Mouse (Mus musculus): ENCODE measurements around the gene Vwa5b2. TPM values are rescaled to one million over a fixed set of nuclear protein-coding genes. Genes with fewer than 3 reads are reported as not detected.

Gene Vwa5b2
- total and polyA plus RNA-seq, 2 experiments from 2014 or later: 36.4 to 65.7 TPM

DNA sequence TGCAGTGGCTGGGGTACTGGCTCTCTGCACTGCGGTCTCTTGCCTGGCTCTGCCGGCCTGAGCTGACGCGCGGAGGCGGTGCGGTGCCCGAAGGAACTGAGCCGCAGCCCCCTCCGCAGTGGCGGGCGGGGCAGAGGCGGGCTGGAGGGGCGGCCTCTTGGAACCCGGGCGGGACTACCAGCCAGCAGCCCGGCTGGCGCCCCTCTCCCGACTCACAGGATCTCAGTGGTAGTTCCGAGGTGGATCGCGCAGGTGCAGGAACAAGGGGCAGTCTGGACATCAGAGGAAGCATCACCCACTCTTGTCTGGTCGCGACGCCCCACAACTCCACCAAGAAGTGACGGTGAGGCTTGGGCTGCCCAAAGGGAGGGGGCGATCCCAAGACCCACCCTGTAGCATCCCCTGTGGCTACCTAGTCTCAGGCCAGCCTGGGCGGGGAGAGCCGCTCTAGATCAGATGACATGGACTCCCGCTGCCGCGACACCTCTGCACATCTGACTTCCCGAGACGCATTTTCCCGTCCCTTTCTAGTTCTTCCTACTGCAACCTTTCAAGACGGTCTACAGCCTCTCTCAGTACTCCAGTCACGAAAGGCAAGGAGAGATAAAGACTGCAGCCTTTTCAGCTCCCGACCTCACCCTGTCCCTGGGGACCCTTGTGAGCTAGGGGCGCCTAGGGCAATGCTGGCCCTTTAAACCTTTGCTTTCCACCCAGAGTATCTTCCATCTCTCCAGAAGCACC is 838 bp downstream of the Vwa5b2 start:
- Histone ChIP-seq H3K4me2 (ENCODE audit: low read depth, low read length, poor library complexity, severe bottlenecking) (peak overlapping the region; percentile 75), H3K27ac (ENCODE audit: low read depth, low read length) (peak overlapping the region; percentile 83), H3K4me1 (ENCODE audit: insufficient read depth, low read length) (peaks cover 2% of the 10 kb centered on the region; the same call in 1 of the 2 replicates), H3K4me3 (ENCODE audit: low read depth, low read length) (peak overlapping the region; percentile 66), H3K27me3 (ENCODE audit: insufficient read depth, low read length) (peaks cover 13% of the 10 kb centered on the region; the same call in 1 of the 2 replicates), H3K9ac (replicated peaks; ENCODE audit: low read length, poor library complexity, severe bottlenecking) (peak overlapping the region; percentile 69), H3K36me3 (ENCODE audit: insufficient read depth, low read length) (no peaks in the 10 kb centered on the region), H3K9me3 (ENCODE audit: low read length) (no peaks in the 10 kb centered on the region)
- no peak for TF ChIP-seq CTCF (IDR thresholded peaks at IDR 0.05)
- DNase-seq (ENCODE audit: low spot score): peak; percentile 82
- ATAC-seq (ENCODE audit: low FRiP score): peak; percentile 88
- under 1% methylated on average over 37 of the region's 39 CpGs for WGBS

DNA sequence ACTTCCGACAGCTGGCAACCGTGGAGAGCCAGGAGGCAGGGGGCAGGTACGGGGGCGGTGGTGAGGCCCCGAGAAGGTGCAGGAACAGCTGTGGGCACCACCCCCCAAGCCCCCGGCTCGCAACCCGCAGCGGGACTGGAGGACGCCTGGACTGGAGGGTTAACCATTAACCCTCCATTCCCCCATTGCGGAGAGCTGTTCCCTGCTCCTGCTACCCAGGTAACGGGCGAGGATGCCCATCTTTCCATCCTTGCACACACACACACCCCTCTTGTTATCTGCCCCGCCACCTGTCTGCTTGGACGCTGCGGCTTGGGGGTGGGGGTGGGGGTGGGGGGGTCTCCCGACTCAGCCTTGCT is 1.4 kb downstream of the Vwa5b2 start:
- Histone ChIP-seq H3K36me3 (ENCODE audit: insufficient read depth, low read length) (no peaks in the 10 kb centered on the region; the same call in 1 of the 2 replicates), H3K27me3 (ENCODE audit: insufficient read depth, low read length) (peaks cover 13% of the 10 kb centered on the region; the same call in 1 of the 2 replicates), H3K4me3 (ENCODE audit: low read depth, low read length) (peak overlapping the region; percentile 66), H3K4me2 (ENCODE audit: low read depth, low read length, poor library complexity, severe bottlenecking) (peak overlapping the region; percentile 75), H3K9ac (replicated peaks; ENCODE audit: low read length, poor library complexity, severe bottlenecking) (peak overlapping the region; percentile 69), H3K4me1 (ENCODE audit: insufficient read depth, low read length) (peaks cover 2% of the 10 kb centered on the region; the same call in 1 of the 2 replicates), H3K27ac (ENCODE audit: low read depth, low read length) (no peak overlapping the region), H3K9me3 (ENCODE audit: low read length) (no peaks in the 10 kb centered on the region)
- 6% methylated on average over 17 of the region's 17 CpGs for WGBS
- no peak for TF ChIP-seq CTCF (IDR thresholded peaks at IDR 0.05)
- ATAC-seq (ENCODE audit: low FRiP score): peak; percentile 11
- DNase-seq (ENCODE audit: low spot score): no peak

DNA sequence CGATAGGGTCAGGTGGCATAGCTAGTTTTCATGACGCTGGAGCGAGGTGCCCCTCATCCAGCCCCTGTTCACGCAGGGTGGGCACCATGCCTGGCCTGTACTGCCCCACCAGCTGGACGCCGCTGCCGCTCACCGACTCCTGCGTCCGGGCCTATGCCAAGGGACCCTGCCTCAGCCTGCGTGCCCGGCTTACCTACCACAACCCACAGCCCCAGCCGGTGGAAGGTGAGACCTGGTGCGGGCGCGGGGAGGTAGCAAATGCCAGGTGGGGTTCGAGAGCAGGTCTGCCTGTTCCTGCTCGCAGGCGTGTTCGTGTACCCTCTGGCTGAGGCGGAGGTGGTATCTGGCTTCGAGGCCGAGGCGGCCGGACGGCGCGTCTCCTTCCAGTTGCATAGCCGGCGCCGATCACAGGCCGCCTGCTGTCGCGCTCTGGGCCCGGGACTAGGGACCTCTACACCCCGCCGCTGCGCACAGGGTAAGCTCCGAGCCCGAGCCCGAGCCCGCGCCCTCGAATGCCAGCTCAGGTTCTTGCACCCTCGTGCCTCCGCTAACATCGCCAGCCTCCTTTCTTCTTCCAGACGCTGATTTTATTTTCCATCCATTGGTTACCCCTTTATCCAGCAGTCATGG is 1.9 kb downstream of the Vwa5b2 start:
- WGBS: 11% methylated on average over 48 of the region's 48 CpGs

DNA sequence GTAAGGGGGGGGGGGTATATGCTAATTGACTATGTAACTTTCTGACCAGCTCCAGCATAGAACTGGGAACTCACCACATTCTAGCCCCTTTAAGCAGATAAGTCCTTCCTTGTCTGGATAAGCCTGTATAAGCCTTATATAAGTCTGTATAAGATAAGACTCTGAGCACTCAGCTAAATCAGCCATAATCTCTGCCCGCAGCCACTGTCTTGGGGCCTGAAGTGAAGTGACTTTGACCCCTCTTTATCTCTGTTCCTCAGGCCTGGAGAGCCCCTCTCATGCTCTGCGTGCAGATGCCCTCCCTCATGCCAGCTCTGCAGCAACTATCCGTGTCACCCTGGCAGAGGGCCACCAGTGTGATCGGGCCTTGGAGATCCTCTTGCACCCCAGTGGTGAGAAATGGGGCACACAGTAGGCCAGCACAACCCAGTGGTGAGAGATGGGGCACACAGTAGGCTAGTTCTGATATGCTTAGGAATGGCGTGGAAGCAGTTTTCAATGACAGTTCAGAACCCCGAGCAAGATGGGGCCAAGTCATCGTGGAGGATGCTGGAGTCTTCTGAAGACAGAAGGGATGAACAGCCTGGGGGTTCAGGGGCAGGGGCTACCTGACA is 5.9 kb downstream of the Vwa5b2 start:
- Histone ChIP-seq H3K9ac (replicated peaks; ENCODE audit: low read length, poor library complexity, severe bottlenecking) (no peak overlapping the region), H3K4me2 (ENCODE audit: low read depth, low read length, poor library complexity, severe bottlenecking) (no peak overlapping the region), H3K4me1 (ENCODE audit: insufficient read depth, low read length) (peaks cover 2% of the 10 kb centered on the region; the same call in 1 of the 2 replicates), H3K27me3 (ENCODE audit: insufficient read depth, low read length) (peaks cover 13% of the 10 kb centered on the region; the same call in 1 of the 2 replicates), H3K9me3 (ENCODE audit: low read length) (no peaks in the 10 kb centered on the region), H3K36me3 (ENCODE audit: insufficient read depth, low read length) (peaks cover 3% of the 10 kb centered on the region; the same call in 1 of the 2 replicates), H3K27ac (ENCODE audit: low read depth, low read length) (no peak overlapping the region), H3K4me3 (ENCODE audit: low read depth, low read length) (no peak overlapping the region)
- TF ChIP-seq CTCF (IDR thresholded peaks at IDR 0.05): no peak
- ATAC-seq (ENCODE audit: low FRiP score): no peak
- 78% methylated on average over 7 of the region's 7 CpGs for WGBS
- DNase-seq (ENCODE audit: low spot score): no peak

More for the DNA sequence above, 1.9 kb downstream of the Vwa5b2 start:
- peak overlapping the region; percentile 75 for H3K4me2 ChIP-seq (ENCODE audit: low read depth, low read length, poor library complexity, severe bottlenecking)
- TF ChIP-seq CTCF (IDR thresholded peaks at IDR 0.05): no peak
- H3K4me3 ChIP-seq (ENCODE audit: low read depth, low read length): peak overlapping the region; percentile 66
- ATAC-seq (ENCODE audit: low FRiP score) (0 out of 2 replicates have a peak, but pooled peaks have one; percentile 3), DNase-seq (ENCODE audit: low spot score) (no peak)
- no peak overlapping the region for H3K27ac ChIP-seq (ENCODE audit: low read depth, low read length)
- no peaks in the 10 kb centered on the region for H3K9me3 ChIP-seq (ENCODE audit: low read length)
- peak overlapping the region; percentile 69 for H3K9ac ChIP-seq (replicated peaks; ENCODE audit: low read length, poor library complexity, severe bottlenecking)
- peaks cover 3% of the 10 kb centered on the region; the same call in 1 of the 2 replicates for H3K36me3 ChIP-seq (ENCODE audit: insufficient read depth, low read length)
- peaks cover 13% of the 10 kb centered on the region; the same call in 1 of the 2 replicates for H3K27me3 ChIP-seq (ENCODE audit: insufficient read depth, low read length)
- peaks cover 2% of the 10 kb centered on the region; the same call in 1 of the 2 replicates for H3K4me1 ChIP-seq (ENCODE audit: insufficient read depth, low read length)

DNA sequence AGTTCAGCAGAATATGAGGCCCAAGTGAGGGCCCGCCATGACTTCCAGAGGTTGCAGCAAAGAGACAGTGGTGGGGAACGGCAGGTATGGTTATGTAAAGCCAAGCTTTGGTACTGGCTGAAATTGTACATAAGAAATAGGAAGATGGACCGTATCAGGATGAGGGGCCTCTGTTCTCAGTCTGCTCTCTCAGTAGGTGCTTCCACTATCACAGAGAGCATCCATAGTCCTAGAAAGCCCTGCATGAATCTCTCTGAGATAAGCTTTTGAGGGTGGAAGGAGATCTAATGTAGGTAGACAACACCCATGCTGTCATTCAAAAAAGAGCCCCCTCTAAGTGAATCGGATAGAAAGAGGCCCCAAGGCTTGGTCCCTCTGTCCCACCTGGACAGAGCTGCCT is 6.5 kb downstream of the Vwa5b2 start:
- peaks cover 2% of the 10 kb centered on the region; the same call in 1 of the 2 replicates for H3K4me1 ChIP-seq (ENCODE audit: insufficient read depth, low read length)
- no peak for TF ChIP-seq CTCF (IDR thresholded peaks at IDR 0.05)
- 87% methylated on average over 4 of the region's 4 CpGs for WGBS

More for the DNA sequence above, 6.5 kb downstream of the Vwa5b2 start:
- no peak for DNase-seq (ENCODE audit: low spot score)
- no peaks in the 10 kb centered on the region for H3K9me3 ChIP-seq (ENCODE audit: low read length)
- no peak overlapping the region for H3K9ac ChIP-seq (replicated peaks; ENCODE audit: low read length, poor library complexity, severe bottlenecking)
- no peak overlapping the region for H3K27ac ChIP-seq (ENCODE audit: low read depth, low read length)
- peaks cover 3% of the 10 kb centered on the region; the same call in 1 of the 2 replicates for H3K36me3 ChIP-seq (ENCODE audit: insufficient read depth, low read length)
- ATAC-seq (ENCODE audit: low FRiP score): no peak
- H3K27me3 ChIP-seq (ENCODE audit: insufficient read depth, low read length): peaks cover 13% of the 10 kb centered on the region; the same call in 1 of the 2 replicates
- H3K4me2 ChIP-seq (ENCODE audit: low read depth, low read length, poor library complexity, severe bottlenecking): no peak overlapping the region
- no peak overlapping the region for H3K4me3 ChIP-seq (ENCODE audit: low read depth, low read length)
